Mouse (Mus musculus) heart, adult 2 months (tissue): ENCODE results near the gene Gcc2. TPM values are rescaled to one million over a fixed set of nuclear protein-coding genes. Genes with fewer than 3 reads are reported as not detected.

Experiments used
- DNase-seq, 2 experiments: peaks; one replicate each; pipeline ENCODE4 v3.0.0; 2021
- H3K27ac ChIP-seq: fragments of 200-600 bp; 2 replicates; pipeline ENCODE4 v1.8.1; 2022
- H3K27me3 ChIP-seq: fragments of 200-500 bp; 2 replicates; pipeline ENCODE4 v1.6.1; 2012; ENCODE audit warnings: mild to moderate bottlenecking, low read length, inconsistent platforms, mixed read lengths; ENCODE audit not compliant: control insufficient read depth, insufficient read depth
- H3K36me3 ChIP-seq: fragments of 200-500 bp; 2 replicates; pipeline ENCODE4 v1.6.1; 2012; ENCODE audit warnings: low read length, inconsistent platforms; ENCODE audit not compliant: control insufficient read depth, insufficient read depth
- H3K4me1 ChIP-seq: fragments of 200-500 bp; 2 replicates; pipeline ENCODE4 v1.6.1; 2011; ENCODE audit warnings: low read length; ENCODE audit not compliant: control insufficient read depth, insufficient read depth
- H3K4me3 ChIP-seq: fragments of 200-600 bp; 2 replicates; pipeline ENCODE4 v1.8.1; 2022
- H3K79me2 ChIP-seq: fragments of 200-500 bp; replicated peaks from 2 replicates; pipeline ENCODE4 v1.6.1; 2012; ENCODE audit warnings: mild to moderate bottlenecking, inconsistent platforms, low read length, moderate library complexity, mixed read lengths; ENCODE audit not compliant: control insufficient read depth, insufficient read depth
- H3K9ac ChIP-seq: fragments of 200-500 bp; 2 replicates; pipeline ENCODE4 v1.6.1; 2012; ENCODE audit warnings: low read depth, mild to moderate bottlenecking, control low read depth, inconsistent platforms, low read length, mixed read lengths
- CTCF ChIP-seq: fragments of 200-600 bp; IDR thresholded peaks from 2 replicates; pipeline ENCODE4 v1.8.1; 2022; ENCODE audit warnings: antibody characterized with exemption, mild to moderate bottlenecking, moderate library complexity
- EP300 ChIP-seq: fragments of 200-500 bp; IDR thresholded peaks from 2 replicates; pipeline ENCODE4 v1.6.1; 2011; ENCODE audit warnings: low read depth, low read length, control low read depth; ENCODE audit not compliant: insufficient read depth
- POLR2A ChIP-seq: fragments of 200-500 bp; IDR thresholded peaks from 2 replicates; pipeline ENCODE4 v1.6.1; 2011; ENCODE audit warnings: mild to moderate bottlenecking, low read depth, low read length, control low read depth; ENCODE audit not compliant: insufficient read depth
- WGBS: fragments of 180-500 bp; shearing (Covaris S2); methylation state at CpG from one replicate; pipeline ENCODE4 v1.1.7; 2018; 5-methylcytosine and 5-hydroxymethylcytosine counted together
- intact Hi-C: fragments of 180-260 bp; cut with DNase I; formaldehyde crosslinking; loops from one replicate; pipeline ENCODE4 v1.15.1; 2025
- polyA plus RNA-seq: library from polyadenylated mRNA; depleted of rRNA; stranded (reverse); fragments of >200 nt; gene quantifications from 2 replicates; pipeline ENCODE4 v1.2.3, GENCODE M21; 2012
- total RNA-seq, 2 experiments: library from RNA; stranded (reverse); gene quantifications; 2 replicates each; pipeline ENCODE4 v1.2.3; 2021

Gene Gcc2
- total and polyA plus RNA-seq, 3 experiments, result 7.9 to 29.3 (median 22.6) TPM

GRCm38 (mm10) chr10:58249535-58249934 lies 5.8 kb upstream of the Gcc2 start:
- no peak overlapping the region for H3K27ac ChIP-seq
- TF ChIP-seq CTCF (peak; percentile 24), POLR2A (no peak)
- H3K79me2 ChIP-seq, result no peaks in the 10 kb centered on the region
- H3K9ac ChIP-seq, result no peak overlapping the region
- intact Hi-C loops, result no loop called here
- no peaks in the 10 kb centered on the region for H3K36me3 ChIP-seq
- H3K4me3 ChIP-seq, result no peak overlapping the region
- DNase-seq, result no peak
- no peaks in the 10 kb centered on the region for H3K27me3 ChIP-seq
- WGBS, result 43% methylated on average over 1 of the region's 1 CpGs
- peaks cover under 1% of the 10 kb centered on the region for H3K4me1 ChIP-seq

- intact Hi-C loops, result loop anchor here (5.0 kb wide), 2 partner anchors 123 to 243 kb away; partner anchors contain the start of gene Ccdc138
- H3K4me3 ChIP-seq, result peak overlapping the region; percentile 97
- peak overlapping the region; percentile 84 for H3K27ac ChIP-seq
- no peak for TF ChIP-seq EP300
- no peak for TF ChIP-seq CTCF
- no peak for TF ChIP-seq POLR2A
- H3K36me3 ChIP-seq, result peaks cover 12% of the 10 kb centered on the region
- WGBS, result 33% methylated on average over 6 of the region's 6 CpGs
- no peaks in the 10 kb centered on the region for H3K27me3 ChIP-seq
- H3K79me2 ChIP-seq, result no peaks in the 10 kb centered on the region
- no peak overlapping the region for H3K9ac ChIP-seq
- H3K4me1 ChIP-seq, result peaks cover 2% of the 10 kb centered on the region
- no peak for DNase-seq
These were observed 592 bp upstream of the Gcc2 start for GRCm38 (mm10) chr10:58254635-58255175.

- Histone ChIP-seq H3K9ac (peak overlapping the region; percentile 38), H3K79me2 (no peaks in the 10 kb centered on the region), H3K4me3 (peak overlapping the region; percentile 97), H3K27ac (peak overlapping the region; percentile 84), H3K4me1 (peaks cover 2% of the 10 kb centered on the region), H3K27me3 (no peaks in the 10 kb centered on the region), H3K36me3 (peaks cover 15% of the 10 kb centered on the region)
- WGBS, result 2% methylated on average over 4 of the region's 4 CpGs
- DNase-seq, result no peak
- intact Hi-C loops, result loop anchor here (5.0 kb wide), 2 partner anchors 121 to 241 kb away; partner anchors contain the start of gene Ccdc138
- TF ChIP-seq POLR2A, result no peak
- TF ChIP-seq CTCF, result no peak
- no peak for TF ChIP-seq EP300
These were observed 657 bp downstream of the Gcc2 start for GRCm38 (mm10) chr10:58255954-58256353.

GRCm38 (mm10) chr10:58258466-58258865 lies 3.2 kb downstream of the Gcc2 start:
- TF ChIP-seq CTCF, result peak; percentile 44
- no peak for TF ChIP-seq EP300
- H3K9ac ChIP-seq, result no peak overlapping the region
- intact Hi-C loops, result loop anchor here (5.0 kb wide), 2 partner anchors 119 to 239 kb away; partner anchors contain the start of gene Ccdc138
- H3K36me3 ChIP-seq, result peaks cover 17% of the 10 kb centered on the region
- no peaks in the 10 kb centered on the region for H3K79me2 ChIP-seq
- H3K27me3 ChIP-seq, result no peaks in the 10 kb centered on the region
- WGBS, result 45% methylated on average over 5 of the region's 5 CpGs
- H3K27ac ChIP-seq, result no peak overlapping the region
- H3K4me3 ChIP-seq, result no peak overlapping the region
- H3K4me1 ChIP-seq, result peaks cover 2% of the 10 kb centered on the region
- no peak for DNase-seq

- 93% methylated on average over 7 of the region's 7 CpGs for WGBS
These were observed 26.9 kb downstream of the Gcc2 start for GRCm38 (mm10) chr10:58282238-58282637.

GRCm38 (mm10) chr10:58290742-58291141 lies 35.4 kb downstream of the Gcc2 start:
- intact Hi-C loops, result no loop called here

More at GRCm38 (mm10) chr10:58282238-58282637, 26.9 kb downstream of the Gcc2 start:
- no peak overlapping the region for H3K27ac ChIP-seq
- H3K36me3 ChIP-seq, result no peaks in the 10 kb centered on the region
- H3K4me1 ChIP-seq, result no peaks in the 10 kb centered on the region
- H3K27me3 ChIP-seq, result no peaks in the 10 kb centered on the region
- TF ChIP-seq POLR2A, result no peak
- TF ChIP-seq CTCF, result no peak
- TF ChIP-seq EP300, result no peak
- H3K79me2 ChIP-seq, result no peaks in the 10 kb centered on the region
- DNase-seq, result no peak
- H3K4me3 ChIP-seq, result no peak overlapping the region
- H3K9ac ChIP-seq, result no peak overlapping the region
- intact Hi-C loops, result no loop called here

More at GRCm38 (mm10) chr10:58290742-58291141, 35.4 kb downstream of the Gcc2 start:
- H3K4me3 ChIP-seq, result no peak overlapping the region
- no peak for DNase-seq
- TF ChIP-seq POLR2A, result no peak
- no peak for TF ChIP-seq CTCF
- TF ChIP-seq EP300, result no peak
- H3K27ac ChIP-seq, result no peak overlapping the region
- whole genome bisulfite sequencing, result 51% methylated on average over 3 of the region's 3 CpGs
- no peaks in the 10 kb centered on the region; the same call in 1 of the 2 replicates for H3K4me1 ChIP-seq
- H3K79me2 ChIP-seq, result no peaks in the 10 kb centered on the region
- H3K9ac ChIP-seq, result no peak overlapping the region
- peaks cover 16% of the 10 kb centered on the region for H3K36me3 ChIP-seq
- no peaks in the 10 kb centered on the region for H3K27me3 ChIP-seq
